Mouse (Mus musculus): ENCODE measurements around the gene Olfr1262.

DNA sequence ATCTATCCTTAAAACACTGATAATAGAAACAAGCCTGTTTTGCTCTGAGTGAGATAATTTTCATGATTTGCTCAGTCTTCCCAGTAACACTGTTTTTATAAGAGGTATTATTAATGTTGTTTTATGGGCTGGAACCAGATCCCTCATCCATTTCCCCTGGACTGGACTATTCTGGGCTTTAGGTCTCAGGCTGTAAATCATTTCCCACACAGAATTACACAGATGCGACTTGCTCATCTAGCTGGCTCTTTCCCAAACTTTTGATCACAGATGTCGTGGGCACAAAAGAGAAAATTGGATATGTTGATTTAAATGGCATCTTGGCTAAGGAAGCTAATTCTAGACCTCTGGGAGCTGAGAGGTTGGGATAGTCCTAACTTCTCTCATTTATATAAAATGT, 25.8 kb upstream of the Olfr1262 start, which contains the start of gene Olfr1260:
- TF ChIP-seq CTCF (IDR thresholded peaks at IDR 0.05; ENCODE audit: low read depth, low read length) (no peak), POLR2A (IDR thresholded peaks at IDR 0.05; ENCODE audit: extremely low read depth, insufficient read depth, low read length) (no peak)
